Mouse (Mus musculus) left cerebral cortex, postnatal 4 days (tissue): Measurements from ENCODE around the gene Mon1b. TPM values are rescaled to one million over a fixed set of nuclear protein-coding genes. Genes with fewer than 3 reads are reported as not detected.

Experiments used
- DNase-seq: peaks from one replicate; pipeline ENCODE4 v3.0.0-alpha.2; 2022
- intact Hi-C: fragments of 180-260 bp; cut with DNase I; formaldehyde crosslinking; loops from one replicate; pipeline ENCODE4 v1.15.1; 2025
- total RNA-seq, 2 experiments: library from RNA; stranded (reverse); gene quantifications; 2 replicates each; pipeline ENCODE4 v1.2.3; 2021

The Mon1b gene
- 10 to 100 TPM; 21.6 to 21.9 TPM for total RNA-seq

DNA sequence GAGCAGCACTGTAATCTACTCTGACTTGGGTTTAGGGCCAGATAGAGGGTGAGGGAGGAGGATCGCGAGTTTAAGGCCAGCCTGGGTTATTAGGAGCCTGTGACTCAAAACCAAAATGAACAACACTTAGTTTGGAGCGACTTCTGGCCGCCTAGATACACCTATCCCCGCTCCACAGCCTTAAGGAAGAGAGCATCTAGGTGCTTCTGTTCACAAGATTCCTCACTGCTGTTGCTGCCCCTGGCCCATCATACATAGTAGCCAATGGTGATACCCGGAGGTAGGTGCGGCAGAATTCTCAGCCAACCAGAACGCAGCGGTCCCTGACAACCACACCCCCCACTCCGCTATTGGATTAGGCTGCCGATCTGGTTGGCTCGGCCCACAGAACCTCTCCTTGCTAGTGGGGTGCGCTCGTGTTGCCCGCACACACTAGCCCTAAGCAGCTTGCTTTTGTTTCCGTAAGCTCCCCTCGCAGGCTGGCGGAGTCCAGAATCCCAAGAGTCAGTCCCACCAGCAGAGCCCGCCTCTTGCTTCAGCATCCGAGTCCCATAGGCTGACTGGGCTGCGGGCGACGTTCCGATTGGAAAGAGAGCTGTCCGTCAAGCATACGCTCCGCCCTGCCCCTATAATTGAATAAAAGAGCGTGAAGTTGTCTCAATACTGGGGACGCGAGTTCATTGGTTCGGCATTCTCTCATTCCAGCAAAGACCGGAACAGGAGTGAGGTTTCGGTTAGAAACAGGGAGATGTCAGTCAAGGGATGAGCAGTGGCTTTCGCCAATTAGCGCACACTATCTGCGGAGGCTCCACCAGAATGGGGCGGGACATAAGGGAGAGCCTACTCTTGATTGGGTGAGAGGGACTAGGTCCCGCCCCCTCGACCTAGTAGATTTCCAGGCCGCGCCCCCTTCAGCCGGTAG lies at the start of gene Mon1b:
Gene Mon1b, plus strand, starts transcription at position 918 of the 922 bp plus-strand sequence.
- peak; percentile 97 for DNase-seq
- intact Hi-C loops = loop anchor here (5.0 kb wide), 2 partner anchors 1573 to 1588 kb away; no protein-coding TSS in a partner anchor

DNA sequence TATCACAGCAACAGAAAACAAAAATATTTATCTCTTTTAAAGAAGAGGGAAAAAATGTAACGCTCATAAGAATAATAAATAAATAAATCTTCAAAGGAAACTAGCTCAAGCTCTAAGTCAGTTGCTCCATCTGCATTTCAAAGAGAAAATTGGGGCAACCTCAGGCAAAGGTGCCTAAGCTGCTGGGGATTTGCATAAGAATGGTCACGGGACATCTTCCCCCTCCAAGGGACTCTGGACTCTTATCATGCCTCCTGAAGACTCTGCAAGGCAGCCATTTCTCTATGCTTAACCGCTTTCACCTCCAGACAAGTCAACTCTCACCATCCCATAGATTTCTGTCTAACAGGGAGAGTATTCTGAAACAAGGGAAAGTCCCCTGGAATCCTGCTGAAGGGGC lies 37.0 kb upstream of the Mon1b start:
- DNase-seq = no peak
- intact Hi-C loops = no loop called here

DNA sequence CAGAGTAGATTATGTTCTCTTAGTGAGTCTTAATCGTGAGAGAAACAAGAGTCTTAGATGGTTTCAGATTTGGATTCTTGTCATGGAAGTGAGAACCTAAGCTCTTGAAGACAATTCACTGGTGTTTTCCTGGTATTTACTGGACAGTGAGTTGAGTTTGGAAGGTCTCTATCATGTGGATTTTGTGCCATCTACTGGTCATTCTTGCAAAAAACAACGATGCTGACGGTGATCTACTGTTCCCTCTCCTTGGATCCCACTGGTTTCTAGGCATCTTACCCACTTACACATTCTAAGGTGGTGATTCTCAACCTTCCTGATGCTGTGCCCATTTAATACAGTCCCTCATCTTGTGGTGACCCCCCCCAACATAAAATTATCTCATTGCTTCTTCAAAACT lies 2.8 kb upstream of the Mon1b start:
- DNase-seq = no peak
- intact Hi-C loops = loop anchor here (5.0 kb wide), 2 partner anchors 1570 to 1585 kb away; no protein-coding TSS in a partner anchor

DNA sequence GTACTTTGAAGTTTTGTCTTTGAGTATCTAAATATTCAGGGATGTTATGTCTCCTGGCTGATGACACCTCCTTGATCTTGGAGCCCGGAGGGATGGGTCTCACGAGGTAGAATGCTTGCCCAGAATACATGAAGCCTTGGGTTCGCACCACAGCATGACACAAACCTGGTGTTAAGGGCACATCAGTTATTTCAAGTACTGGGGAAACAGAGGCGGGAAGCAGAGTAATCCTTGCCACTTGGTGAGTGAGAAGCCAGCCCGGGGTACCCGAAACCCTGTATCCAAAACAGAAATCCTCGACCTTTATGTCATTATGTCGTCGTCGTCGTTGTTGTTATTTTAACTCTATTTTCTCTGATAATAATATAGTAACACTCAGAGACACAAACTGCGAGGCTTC lies 1.2 kb upstream of the Mon1b start:
- intact Hi-C loops = loop anchor here (5.0 kb wide), 2 partner anchors 1572 to 1587 kb away; no protein-coding TSS in a partner anchor
- no peak for DNase-seq

DNA sequence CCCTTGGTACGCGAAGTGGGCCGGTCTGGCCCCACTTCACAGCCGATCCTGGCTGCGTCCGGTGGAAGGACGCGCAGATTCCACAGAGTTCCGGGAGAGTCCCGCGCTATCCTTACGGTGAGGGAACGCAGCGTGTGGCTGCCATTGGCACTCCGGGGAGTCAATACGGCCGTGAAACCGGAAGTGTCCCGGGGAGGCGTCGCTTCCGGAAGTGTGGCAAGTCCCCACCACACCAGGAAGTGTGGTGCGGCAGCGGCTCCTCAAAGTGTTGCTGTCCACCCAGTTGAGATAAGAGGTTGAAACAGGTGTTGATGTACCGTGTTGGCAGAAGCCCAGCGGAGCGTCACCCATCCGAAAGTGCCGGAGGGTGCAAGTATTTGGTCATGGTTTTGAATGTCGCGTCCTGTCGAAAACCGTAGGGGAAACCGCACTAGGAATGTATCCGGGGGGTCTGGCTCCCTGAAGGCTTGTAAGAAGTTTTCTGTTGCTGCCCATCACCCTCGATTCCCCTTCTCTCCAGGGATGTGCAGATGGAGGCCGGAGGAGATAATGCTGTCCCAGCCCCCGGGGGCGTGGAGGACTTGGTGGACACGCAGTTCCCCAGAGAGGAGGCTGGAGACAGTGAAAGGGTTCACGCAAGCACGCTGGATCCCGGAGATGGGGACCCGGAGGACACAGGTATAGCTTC lies 349 bp downstream of the Mon1b start:
- no peak for DNase-seq
- intact Hi-C loops = no loop called here

DNA sequence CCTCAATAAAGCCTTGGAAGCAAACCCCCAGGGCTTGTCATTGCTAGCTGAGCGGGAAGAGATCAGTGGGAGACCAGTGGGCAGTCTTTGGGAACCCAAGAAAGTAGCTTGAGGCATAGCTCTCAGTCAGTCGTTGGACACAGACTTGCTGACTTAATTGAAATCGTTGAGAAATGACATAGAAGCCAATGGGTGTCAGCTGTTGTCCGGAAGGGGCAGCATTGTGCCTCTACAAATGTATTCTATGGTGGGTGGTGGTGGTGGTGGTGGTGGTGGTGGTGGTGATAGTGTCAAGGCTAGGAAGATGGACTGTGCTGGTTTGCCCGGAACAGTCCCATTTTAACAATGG lies 867 bp downstream of the Mon1b start:
- intact Hi-C loops = no loop called here
- no peak for DNase-seq

DNA sequence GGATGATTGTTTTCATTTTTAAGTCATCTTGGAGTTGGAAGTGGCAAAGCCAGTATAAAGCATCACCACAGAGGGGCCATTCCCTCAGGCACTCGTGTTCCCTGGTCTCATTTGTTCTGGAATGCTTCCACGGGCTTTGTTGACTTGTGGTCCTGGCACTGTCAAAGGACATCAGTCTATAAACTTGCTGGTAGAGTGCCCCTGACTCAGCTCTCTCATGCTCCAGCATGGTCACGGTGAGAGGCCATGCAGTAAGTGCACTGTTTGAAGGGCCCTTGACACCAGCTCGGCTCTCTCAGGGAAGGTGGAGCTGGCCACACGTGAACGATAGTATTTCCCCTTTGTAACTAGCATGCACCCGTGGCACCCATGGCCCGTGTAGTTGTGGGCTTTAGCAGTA lies 5.0 kb downstream of the Mon1b start:
- intact Hi-C loops = no loop called here
- DNase-seq = no peak

DNA sequence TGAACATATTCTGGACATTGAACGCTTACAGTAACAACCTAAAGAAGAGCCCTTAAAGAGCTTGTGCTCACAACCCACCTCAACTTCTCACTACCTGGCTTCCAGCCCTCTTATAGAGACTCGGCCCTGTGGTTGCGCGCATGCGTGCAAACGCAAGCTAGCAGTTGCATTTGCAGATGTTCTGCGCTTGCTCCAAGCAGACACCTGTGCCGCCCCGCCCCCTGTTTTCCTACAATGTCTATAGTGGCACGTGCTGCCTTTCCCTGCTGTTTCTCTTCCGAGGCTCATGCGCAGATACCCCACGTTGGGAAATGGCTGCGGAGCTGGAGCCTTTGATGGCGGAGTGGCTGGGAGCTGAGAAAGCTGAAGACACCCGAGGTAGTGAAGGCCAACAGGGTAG lies 7.5 kb downstream of the Mon1b start, which contains the start of gene Syce1l:
Gene Syce1l, plus strand, starts transcription at position 288 of the 400 bp plus-strand sequence.
- intact Hi-C loops = no loop called here
- DNase-seq = no peak

DNA sequence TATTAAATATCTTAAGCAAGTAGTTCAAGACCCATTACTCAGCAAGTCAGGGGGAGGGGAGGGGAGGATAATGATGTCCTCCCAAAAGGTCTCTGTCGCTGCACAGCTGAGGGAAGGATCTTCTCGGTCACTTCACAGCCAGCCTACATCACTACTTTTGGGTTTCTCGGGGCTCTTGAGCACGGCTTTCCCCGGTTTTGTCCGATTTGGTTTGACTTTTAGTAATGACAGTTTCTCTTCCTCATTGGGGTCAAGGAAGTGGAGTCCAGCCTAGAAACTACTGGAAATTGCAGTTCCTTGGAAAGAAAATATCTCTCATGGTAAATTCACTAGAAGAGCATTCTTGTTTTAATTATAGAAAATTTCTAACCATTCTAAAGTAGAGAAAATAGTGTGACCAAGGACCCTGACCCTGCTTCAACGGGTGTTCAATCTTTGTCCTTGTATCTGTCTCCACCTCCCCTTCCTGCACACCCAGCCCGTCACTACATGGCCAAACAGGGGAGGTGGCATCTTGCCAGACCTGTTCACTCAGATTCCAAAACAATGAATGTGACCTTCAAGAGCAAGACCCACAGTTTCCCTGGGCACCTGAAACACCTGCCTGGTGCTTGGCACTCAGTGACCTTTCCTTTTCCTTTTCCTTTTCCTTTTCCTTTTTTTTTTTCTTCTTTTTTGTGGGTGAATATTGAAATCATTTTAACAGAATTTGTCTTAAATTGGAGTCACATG lies 8.3 kb downstream of the Mon1b start:
- intact Hi-C loops = no loop called here
- DNase-seq = no peak

DNA sequence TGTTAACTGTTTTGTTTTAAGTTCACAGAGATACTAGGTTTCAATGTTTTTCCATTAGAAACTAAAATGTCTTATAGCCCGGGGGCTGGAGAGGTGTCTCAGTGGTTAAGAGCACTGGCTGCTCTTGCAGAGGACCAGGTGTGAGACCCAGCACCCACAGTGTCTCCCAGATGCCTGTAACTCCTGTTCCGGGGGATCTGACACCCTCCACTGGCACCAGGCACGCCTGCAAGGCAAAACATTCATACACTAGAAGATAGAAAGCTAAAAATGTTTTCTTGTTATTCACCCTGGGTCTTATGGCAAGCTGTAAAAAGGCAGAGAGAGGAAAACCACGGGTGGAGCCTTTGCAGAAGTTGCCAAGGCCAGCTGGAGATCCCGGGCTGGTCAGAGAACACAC lies 9.8 kb downstream of the Mon1b start:
- no peak for DNase-seq
- intact Hi-C loops = no loop called here

DNA sequence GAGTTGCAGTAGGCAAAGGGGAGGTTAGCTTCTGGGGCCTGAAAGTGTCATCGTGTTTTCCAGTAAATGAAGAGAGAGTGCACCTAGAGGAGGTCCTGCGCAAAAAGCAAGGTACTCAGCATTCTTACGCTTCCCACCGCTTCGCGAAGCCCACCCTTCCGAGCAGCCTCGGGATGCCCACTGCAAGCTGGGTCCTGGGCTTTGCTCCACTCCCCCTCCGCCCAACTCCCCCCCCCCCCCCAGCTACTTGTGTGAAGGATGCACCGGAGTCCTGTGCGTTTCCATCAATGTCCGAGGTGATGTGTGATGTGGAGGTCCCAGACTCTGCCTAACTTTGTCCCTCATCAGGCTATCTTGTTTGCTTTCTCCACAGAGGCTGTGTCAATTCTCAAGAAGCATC lies 17.1 kb downstream of the Mon1b start:
- DNase-seq = no peak
- intact Hi-C loops = no loop called here

DNA sequence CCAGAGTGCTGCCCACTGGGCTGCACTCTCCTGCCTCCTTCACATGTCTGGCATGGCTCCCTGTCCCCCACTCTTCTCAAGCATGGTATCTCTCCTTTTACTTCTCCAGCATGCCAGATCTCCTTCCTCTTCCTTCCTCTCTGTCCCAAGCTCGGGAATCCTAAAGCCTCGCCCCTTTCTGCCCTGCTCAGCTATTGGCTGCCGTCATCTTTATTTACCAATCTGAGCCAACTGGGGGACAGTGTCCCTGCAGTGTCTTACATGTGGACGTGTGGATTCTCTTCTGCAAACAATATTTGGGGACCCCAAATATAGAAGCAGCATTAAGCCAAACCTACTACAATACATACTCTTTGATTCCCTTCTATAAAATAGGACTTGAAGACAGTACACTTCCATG lies 17.8 kb downstream of the Mon1b start:
- intact Hi-C loops = no loop called here
- DNase-seq = no peak

DNA sequence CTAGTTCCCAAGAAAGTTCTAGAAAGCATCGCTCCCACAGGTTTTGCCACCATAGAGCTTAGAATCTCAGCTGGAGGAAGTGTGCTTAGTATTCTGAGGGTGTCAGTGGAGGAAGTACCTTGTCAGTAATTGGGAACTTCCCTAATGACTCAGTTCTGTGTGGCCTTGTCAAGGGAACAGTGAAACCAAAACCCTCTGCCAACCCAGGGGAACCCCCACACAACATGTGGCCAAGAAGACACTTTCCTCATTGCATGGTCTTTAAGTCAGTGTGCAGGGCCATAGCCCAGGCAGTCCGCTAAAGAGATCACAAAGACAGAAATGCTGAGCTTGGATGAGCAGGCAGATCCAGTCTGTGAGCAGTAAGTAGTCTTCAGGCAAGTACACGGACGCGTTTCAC lies 20.8 kb downstream of the Mon1b start:
- DNase-seq = no peak
- intact Hi-C loops = no loop called here

DNA sequence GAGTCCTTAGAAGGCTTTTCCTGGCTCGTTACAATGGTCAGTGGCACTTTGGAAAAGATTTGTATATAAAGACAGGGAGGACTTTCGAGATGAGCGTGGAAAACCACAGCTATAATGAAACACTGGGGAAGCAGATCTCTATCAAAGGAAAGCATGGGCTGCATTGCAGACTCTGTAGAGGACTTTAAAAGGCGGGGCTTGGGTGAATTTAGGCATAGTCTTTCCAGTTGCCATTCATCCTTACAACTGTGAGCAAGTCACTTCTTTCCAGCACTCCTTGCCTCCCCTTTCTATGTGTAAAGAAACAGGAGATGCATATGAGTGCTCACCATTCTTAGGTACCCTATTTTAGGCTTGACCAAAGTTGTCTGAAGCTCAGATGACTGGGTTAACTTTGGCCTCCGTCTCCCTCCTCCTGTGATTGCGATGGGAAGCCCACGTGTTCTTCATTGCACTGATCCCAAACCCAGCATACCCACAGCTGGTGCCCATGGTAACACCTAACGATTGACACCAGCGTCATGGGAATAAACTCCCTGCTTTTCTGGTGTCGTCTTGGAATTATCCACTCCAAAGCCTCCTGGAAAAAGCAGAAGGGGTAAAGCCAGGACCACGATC lies 21.4 kb downstream of the Mon1b start:
- DNase-seq = no peak
- intact Hi-C loops = no loop called here

DNA sequence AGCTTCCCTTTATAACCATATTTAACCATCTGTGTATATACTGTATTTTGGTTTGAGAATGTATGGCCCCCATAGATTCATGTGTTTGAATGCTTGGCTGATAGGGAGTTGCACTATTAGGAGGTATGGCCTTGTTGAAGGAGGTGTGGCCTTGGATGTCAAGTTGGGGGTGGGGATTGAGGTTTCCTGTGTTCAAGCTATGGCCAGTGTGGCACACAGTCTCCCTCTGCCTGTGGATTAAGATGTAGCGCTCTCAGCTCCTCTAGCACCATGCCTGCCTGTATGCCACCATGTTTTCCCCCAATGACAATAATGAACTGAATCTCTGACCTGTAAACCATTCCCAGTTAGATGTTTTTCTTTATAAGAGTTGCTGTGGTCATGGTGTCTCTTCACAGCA lies 24.7 kb downstream of the Mon1b start:
- intact Hi-C loops = loop anchor here (5.0 to 10.0 kb wide), 2 partner anchors 185 to 407 kb away; partner anchors contain the start of gene Adamts18

DNA sequence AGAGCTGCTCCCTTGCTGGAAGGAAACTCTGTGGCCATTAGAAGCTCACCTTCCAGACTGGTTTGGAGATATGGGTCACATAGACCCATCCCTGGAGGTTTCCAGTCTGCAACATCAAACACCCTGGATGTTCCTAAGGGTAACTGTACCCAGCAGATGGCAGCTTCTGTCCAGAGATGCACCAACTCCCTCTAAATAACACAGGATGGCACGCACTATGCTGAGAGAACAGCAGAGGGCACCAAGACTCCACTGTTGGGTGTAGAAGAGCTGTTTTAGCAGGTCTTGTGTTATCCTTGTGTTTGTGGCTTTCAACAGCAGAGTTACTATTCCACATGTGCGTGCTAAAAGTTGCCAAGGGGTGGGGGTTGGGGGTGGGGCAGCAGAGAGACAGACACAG lies 29.2 kb downstream of the Mon1b start:
- DNase-seq = peak; percentile 90
- intact Hi-C loops = loop anchor here (2.0 to 10.0 kb wide), 5 partner anchors 180 to 774 kb away; partner anchors contain the start of genes Adamts18 and Wwox

More for the DNA sequence above, 24.7 kb downstream of the Mon1b start:
- DNase-seq = no peak

DNA sequence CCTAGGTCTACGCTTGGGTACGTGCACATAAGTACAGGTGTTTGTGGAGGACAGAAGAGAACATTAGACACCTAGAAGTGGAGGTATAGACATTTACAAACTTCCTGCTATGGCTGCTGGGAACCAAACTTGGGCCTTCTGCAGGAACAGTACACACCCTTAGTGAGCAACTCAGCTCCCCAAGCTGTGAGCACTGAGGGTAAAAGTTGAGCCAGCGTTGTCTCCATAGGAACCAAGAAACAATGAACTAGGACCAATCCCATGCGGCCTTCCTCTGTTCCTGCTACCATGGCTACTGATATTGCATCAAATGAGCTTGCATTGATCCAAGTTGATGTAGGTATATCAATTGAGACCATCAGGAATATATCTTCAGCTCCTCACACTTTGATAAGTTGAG lies 29.6 kb downstream of the Mon1b start:
- DNase-seq = no peak
- intact Hi-C loops = loop anchor here (2.0 to 10.0 kb wide), 4 partner anchors 180 to 774 kb away; partner anchors contain the start of genes Adamts18 and Wwox

DNA sequence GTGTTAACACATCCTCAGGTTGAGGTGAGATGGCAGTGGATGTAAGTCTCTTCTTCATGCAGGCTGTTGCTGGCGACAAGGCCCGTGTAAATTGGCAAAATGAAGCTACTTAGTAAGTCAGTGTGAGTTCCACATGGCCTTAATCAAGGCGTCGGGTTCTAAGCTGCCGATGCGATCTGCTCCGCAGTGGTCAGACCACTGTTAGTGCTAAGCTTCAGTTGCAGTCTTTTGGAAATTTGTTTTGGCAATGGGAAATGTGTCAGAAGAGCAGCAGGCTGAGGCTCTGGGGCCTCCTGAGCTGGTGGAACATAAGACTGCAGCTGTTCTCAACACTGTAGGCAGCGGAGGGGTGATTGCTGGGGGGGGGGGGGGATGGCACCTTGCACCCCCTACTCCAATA lies 30.6 kb downstream of the Mon1b start:
- DNase-seq = no peak
- intact Hi-C loops = loop anchor here (2.0 to 10.0 kb wide), 4 partner anchors 179 to 773 kb away; partner anchors contain the start of genes Adamts18 and Wwox

DNA sequence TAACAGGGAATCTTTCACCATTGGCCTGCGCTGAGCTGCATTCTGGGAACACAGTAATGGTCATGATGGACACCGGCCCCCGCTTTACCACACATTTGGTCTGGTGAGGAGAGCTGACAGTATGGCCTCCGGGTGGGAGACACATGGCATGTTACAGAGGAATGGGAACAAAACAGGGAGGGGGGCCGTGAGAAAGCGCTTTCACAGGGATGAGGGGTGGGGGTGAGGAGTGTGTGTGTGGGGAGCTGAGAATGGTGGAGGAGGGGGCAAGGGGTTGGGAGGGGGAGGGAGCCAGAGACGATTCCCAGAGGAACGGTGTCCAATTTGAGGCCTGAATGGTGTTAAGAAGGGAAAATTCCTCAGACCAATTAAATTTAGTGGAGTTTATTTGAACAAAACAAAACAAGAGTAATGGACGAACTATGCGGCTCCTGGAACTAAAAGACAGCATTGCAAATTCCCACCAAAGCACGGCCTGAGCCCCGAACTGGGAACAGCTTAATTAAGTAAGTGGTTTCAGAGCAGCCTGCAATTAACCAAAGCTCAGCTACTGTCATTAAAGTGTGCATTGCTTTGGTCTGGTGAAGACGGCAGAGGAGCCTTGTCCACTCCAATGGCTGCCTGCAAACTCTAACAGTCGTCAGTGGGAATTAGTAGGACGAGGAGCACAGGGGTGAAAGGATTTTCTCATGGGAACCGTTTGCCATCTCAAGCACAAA lies 31.5 kb downstream of the Mon1b start:
- DNase-seq = no peak
- intact Hi-C loops = loop anchor here (10.0 kb wide), 1 partner anchor 178 kb away; the partner anchor contains the start of gene Adamts18
